Mouse (Mus musculus) right cerebral cortex, postnatal 36 days (tissue): Measurements from ENCODE around the gene Mob4.

ENCODE experiments used
- DNase-seq, 2 experiments: peaks; one replicate each; pipeline ENCODE4 v3.0.0; 2022; ENCODE audit warnings: low spot score in 2 of 2, mixed read lengths in 1 of 2

Gene Mob4

GRCm38 (mm10) chr1:55179917-55180566 is 49.0 kb downstream of the Mob4 start:
- no peak for DNase-seq

GRCm38 (mm10) chr1:55182392-55182791 is 51.4 kb downstream of the Mob4 start:
- DNase-seq: no peak

DNA sequence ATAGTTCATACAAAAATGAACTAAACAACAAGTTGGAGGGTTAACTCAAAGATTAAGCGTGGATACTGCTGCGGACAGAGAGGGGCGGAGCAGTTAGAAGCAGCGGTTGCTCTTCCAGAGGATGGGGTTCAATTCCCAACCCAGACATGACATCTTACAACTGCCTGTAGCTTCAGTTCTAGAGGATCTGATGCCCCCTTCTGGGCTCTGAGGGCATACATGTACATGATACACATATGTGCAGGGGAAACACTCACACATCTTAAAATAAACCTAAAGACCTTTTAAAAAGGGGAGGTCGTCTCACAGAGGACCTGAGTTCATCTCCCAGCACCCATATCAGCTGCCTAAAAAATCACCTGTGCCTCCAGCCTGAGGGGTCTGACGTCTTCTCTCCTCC is 54.7 kb downstream of the Mob4 start:
- DNase-seq: no peak

GRCm38 (mm10) chr1:55186592-55187210 is 55.7 kb downstream of the Mob4 start:
- DNase-seq: no peak

GRCm38 (mm10) chr1:55192015-55192414 is 61.0 kb downstream of the Mob4 start:
- DNase-seq: no peak

DNA sequence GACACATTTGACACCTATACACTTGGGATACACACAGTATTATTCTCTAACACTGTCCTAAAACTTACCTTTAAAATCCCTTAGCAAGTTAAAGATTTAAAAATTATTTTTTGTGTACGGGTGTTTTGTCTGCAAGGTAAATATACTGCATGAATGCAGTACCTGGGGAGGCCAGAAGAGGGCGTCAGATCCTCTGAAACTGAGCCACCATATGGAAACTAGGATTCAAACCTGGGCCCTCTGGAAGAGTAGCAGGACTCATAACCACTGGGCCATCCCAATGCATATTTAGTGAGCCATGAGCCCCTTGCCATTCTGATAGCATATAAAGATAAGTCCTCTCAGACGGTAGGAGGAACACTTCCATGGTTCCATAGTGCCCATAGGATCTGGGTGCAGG is 61.8 kb downstream of the Mob4 start:
- no peak for DNase-seq

GRCm38 (mm10) chr1:55193316-55193715 is 62.3 kb downstream of the Mob4 start:
- no peak for DNase-seq

GRCm38 (mm10) chr1:55194064-55194915 is 63.3 kb downstream of the Mob4 start:
- no peak for DNase-seq

DNA sequence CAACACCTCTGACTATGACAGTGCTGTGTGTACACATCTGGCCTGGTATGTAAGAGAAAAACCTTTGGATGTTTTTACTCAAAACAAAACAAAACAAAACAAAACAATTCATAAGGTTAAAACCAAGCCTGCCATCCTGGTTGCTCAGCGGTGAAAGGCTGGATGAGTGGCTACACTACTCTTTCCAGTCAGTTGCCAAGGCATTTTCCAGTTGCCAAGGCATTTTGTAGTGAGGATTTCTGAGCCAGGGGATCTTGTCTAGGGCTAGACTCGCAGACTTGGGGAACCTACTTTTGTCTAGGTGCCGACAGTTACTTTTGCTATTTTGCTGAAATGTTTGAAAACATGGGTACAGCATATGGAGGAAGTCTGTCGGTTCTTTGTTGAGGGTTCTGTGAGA is 64.0 kb downstream of the Mob4 start:
- DNase-seq: no peak

GRCm38 (mm10) chr1:55196327-55197003 is 65.4 kb downstream of the Mob4 start:
- DNase-seq: no peak

- no peak for DNase-seq
Measured at GRCm38 (mm10) chr1:55198719-55199118, 67.7 kb downstream of the Mob4 start.

GRCm38 (mm10) chr1:55201850-55202752 is 71.1 kb downstream of the Mob4 start:
- peak; percentile 30 to 38 for DNase-seq
